Mouse (Mus musculus) kidney, postnatal 25 days (tissue): ENCODE measurements around the gene Ubxn6.
"Not testable (repeated sequence)": the region's sequence is repeated elsewhere in the genome, so short reads cannot be mapped to it uniquely, and the experiment has no call there.

ENCODE experiments used
- DNase-seq, 2 experiments: peaks; one replicate each; pipeline ENCODE4 v3.0.0; 2021; ENCODE audit warnings: mixed read lengths in 2 of 2

The Ubxn6 gene

DNA sequence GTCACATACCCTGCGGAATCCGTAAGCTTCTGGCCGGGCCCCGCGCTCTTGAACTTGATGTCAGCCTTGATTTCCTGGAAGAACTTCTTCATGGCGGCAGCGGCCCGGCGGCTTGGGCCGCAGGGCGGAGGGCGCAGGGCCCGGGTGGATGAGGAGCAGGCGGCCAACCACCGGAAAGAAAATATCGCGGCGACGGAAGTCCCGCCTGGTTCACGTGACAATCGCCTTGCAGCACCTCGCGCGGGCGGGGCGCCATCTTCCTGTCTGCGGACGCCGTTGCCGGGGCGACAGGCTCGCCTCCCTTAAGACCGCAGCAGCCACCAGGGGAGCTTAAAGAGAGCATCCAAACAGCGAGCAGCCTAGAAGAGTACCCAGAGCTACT lies at the start of gene Ubxn6:
Gene Ubxn6, minus strand, starts transcription at position 202 of the 382 bp plus-strand sequence.
- DNase-seq, result peak; percentile 99

GRCm38 (mm10) chr17:56123681-56124340 lies 49.0 kb upstream of the Ubxn6 start:
- DNase-seq, result no peak

DNA sequence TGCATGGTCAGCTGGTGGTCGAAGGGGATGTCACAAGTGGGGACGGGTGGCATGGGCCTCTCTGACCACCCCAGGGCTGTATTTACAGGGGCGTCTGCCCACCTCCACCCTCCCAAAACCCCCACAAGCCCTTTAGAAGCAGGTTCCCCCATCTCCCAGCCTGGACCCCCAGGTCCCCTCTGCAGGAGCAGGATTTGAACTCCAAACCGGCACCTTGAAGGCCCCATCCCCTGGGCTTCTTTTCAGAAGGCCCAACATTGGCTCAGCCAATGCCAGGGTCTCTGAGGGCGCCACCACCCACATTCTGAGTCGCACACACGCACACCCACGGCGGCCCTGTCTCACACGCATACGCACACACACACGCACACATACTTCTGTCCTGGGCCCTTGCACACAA lies 48.3 kb upstream of the Ubxn6 start:
- DNase-seq, result no peak

DNA sequence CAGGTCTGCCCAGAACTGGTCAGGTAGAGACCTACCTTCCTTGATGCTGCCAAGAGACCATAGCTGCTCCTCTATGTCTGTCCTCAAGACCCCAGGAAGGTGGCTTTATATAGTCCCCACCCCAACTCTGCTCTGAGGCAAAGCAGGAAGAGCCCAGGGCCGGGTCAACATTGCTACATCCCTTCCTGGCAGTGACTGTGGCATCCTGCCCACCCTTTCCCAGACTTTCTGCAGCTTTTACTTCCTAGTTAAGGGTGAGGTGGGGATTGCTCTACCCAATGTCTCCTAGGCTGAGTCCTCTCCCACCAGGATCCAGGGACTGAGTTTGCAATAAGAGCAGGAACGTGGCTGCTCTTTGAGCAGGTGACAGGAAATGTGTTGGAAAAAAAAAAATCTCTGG lies 47.0 kb upstream of the Ubxn6 start, which contains the start of gene Lrg1:
Gene Lrg1, minus strand, starts transcription at position 176 of the 400 bp plus-strand sequence.
- DNase-seq, result no peak

DNA sequence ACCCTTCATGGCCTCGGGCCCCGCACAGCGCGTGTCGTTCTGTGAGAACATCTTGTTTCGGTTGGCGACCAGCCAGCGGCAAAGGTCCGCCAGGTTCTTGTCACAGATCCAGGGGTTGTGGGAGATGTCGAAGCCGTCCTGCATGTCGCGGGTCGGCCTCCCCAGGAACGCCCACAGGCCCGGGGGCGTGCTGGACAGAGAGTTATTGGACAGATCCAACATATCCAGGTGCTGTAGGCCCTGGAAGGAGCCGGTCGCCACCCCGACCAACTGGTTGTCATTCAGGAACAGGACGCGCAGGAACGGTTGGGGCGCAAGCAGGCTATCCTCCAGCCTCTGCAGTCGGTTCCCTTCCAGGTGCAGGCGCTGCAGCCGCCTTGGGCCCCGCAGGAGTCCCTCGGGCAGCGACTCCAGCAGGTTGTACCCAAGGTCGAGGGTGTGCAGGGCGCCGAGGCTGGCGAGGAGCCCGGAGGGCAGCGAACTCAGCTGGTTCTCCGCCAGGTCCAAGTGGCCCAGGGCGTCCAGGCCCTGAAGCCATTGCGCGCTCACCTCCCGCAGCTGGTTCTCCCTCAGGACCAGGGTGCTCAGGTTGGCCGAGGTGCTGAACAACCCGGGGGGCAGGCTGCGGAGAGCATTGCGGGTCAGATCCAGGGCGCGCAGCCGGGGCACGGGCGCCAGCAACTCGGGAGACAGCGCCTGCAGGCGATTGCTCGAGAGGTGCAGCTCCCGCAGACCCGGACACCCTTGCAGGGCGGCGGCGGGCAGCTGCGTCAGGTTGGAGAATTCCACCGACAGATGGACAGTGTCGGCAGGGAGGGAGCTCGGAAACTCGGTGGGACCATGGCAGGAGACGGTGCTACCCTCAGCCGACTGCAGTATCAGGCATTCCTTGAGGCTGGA lies 45.4 kb upstream of the Ubxn6 start:
- DNase-seq, result peak; percentile 83 to 93

DNA sequence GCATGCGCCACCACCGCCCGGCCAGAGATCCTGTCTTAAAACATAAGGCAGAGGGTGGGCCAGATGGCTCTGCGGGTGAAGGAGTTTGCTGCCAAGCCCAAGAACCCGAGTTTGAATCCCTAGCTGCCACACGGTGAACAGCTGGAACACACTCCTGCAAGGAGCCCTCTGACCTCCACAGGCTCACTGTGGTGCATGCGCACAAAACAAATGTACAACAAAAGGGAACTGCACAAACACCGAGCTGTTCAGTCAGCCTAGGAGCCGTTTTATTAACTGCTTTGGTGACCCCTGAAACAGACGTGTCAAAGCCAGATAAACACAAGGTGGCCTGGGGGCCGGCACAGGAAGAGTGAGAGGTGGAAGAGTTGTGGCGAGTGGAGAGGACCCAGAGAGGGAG lies 44.6 kb upstream of the Ubxn6 start:
- DNase-seq, result no peak

DNA sequence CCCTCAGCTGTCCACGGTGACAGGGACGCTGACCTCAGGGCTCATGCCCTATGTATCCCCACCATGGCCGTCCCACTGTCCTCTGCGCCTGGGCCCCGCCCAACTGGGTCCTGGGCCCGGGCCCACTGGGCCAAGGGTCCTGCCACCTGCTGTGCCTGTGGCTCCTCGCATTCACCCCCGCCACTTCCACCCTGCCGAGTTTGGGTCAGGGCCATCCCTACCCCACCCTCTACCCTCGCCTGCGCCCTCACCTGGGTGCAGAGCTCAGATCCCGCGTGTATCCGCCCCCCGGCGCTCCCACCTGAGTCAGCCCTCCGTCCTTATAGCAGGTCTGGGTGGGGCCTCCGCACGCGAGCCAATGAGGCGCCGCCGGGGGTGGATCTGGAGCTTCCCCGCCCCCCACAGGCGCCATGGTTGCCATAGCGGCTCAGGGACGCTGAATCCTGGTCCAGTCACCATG lies 42.5 kb upstream of the Ubxn6 start, which contains the start of gene Plin5:
Gene Plin5, minus strand, starts transcription at position 346 of the 460 bp plus-strand sequence.
- DNase-seq, result peak; percentile 85 to 94

DNA sequence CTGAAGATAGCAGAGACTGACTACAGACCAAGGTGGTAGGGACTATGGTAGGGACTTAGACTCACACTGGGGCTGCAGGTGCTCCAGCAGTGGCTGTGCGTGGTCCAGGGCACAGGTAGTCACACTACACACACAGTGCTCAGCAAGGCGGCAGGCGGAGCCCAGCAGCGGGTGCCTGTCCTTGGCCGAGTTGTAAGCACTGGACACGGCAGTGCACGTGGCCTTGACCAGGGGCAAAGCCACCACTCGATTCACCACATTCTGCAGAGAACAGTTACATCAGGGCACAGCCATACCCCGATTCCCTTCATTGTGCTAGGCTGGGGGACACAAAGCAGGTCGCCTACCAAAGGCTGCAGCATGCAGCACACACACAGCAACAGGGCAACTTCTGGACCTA lies 41.4 kb upstream of the Ubxn6 start:
- DNase-seq, result no peak

DNA sequence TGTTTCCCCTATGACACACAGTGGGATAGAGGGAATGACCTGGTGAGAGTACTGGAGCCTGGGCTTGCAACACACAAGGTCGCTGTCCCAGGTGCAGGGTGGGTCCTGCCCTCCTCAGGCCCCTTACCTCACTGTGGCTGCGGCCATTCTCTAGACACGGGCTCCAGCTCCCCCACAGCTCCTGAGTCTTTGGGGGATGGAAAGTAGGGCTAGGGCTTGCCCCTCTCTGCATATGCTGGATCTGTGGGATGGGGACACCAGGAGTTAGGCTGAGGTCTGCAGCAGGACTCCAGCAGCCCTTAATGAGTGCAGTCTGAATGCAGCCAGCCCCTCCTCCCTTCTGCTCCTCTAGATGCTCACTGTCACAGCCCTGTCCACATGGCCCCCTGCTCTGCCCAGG lies 37.9 kb upstream of the Ubxn6 start:
- no peak for DNase-seq

- peak; percentile 72 to 79 for DNase-seq
Measured at GRCm38 (mm10) chr17:56111864-56112263, 37.0 kb upstream of the Ubxn6 start.

GRCm38 (mm10) chr17:56111021-56111420 lies 36.2 kb upstream of the Ubxn6 start:
- peak in 1 of 2 experiments; percentile 42 for DNase-seq

GRCm38 (mm10) chr17:56110571-56110970 lies 35.7 kb upstream of the Ubxn6 start:
- peak in 1 of 2 experiments; percentile 51 for DNase-seq

GRCm38 (mm10) chr17:56109219-56110051 lies 34.6 kb upstream of the Ubxn6 start, which contains the start of gene Plin4:
Gene Plin4, minus strand, starts transcription at chr17:56109803.
- DNase-seq, result peak in 1 of 2 experiments; percentile 70

- DNase-seq, result peak in 1 of 2 experiments; percentile 77
Measured at GRCm38 (mm10) chr17:56108334-56109044, 33.7 kb upstream of the Ubxn6 start.

DNA sequence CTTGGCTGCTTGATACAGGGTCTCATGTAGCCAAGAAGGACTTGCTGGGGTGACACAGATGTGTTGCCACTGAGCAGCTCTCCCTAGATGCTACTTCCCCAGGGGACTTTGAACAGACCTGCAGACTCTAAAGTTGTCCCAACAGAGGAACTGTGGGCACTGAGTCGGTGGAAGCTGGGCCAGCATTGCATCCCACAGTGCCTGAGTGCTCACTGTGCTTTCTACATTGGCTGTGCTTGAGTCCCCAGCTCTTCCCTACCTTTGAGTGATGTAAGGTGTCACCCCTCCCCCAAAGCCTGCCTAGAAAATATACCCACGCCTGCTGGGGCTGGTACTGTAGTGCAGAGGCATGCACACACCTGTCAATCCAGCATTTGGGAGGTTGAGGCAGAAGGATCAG lies 32.9 kb upstream of the Ubxn6 start:
- DNase-seq, result no peak

- peak in 1 of 2 experiments; percentile 39 for DNase-seq
Measured at GRCm38 (mm10) chr17:56106981-56107380, 32.2 kb upstream of the Ubxn6 start.

GRCm38 (mm10) chr17:56106436-56106835 lies 31.6 kb upstream of the Ubxn6 start:
- not testable (repeated sequence) for DNase-seq

DNA sequence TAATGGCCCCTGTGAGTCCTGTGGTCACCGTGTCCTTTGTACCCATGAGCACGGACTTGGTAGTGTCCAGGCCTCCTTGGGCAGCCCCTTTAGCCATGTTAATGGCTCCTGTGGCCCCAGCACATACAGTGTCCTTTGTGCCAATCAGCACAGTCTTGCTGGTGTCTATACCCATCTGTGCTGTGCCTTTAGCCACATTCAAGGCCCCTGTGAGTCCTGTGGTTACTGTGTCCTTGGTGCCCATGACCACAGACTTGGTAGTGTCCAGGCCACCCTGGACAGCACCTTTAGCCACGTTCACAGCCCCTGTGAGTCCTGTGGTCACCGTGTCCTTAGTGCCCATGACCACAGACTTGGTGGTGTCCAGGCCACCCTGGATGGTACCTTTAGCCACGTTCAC lies 30.0 kb upstream of the Ubxn6 start:
- DNase-seq, result not testable (repeated sequence)

DNA sequence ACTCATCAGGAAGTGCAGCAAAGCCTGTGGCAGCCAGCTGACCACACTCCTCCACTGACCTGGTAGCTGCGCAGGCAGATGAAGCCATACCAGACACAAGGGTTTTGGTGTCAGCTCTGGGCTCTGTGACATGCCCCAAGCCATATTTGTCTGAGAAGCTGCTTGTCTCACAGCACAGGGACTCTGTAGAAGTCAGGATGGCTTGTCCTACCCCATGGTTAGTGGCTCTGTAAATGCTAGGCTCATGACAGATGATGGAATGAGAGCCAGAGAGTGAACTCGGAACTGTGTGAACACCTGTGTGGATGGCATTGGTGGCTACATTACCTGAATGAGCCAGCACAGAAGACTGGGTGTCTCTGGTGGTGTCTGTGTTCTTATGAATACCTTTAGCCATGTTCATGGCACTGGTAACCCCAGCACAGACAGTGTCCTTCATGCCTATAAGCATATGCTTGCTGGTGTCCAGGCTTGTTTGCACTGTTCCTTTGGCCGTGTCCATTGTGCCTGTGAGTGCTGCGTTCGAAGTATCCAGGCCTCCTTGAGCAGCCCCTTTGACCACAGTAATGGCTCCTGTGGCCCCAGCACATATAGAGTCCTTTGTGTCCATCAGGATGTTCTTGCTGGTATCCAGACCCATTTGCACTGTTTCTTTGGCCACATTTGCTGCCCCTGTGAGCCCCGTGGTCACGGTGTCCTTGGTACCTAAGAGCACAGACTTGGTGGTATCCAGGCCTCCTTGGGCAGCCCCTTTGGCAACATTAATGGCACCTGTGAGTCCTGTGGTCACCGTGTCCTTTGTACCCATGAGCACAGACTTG lies 28.8 kb upstream of the Ubxn6 start:
- DNase-seq, result no peak

DNA sequence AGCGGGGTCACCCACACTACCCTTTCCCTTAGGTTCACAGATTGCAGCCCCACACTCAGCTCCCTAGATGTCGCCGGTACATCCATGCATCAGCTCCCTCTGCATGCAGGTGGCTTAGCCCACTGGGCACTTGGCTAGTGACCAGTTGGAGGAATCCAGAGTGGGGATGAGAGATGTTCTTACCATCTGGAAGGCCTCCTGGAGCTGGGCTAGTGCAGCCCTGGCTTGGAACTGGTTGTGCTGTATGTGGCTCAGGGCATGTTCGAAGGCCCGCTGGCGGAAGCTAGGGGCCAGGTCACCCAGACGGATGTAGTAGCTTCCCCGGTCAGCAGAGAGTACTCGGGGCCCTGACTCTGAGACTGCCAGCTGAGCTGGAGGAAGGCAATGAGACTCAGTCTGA lies 28.1 kb upstream of the Ubxn6 start:
- DNase-seq, result no peak

DNA sequence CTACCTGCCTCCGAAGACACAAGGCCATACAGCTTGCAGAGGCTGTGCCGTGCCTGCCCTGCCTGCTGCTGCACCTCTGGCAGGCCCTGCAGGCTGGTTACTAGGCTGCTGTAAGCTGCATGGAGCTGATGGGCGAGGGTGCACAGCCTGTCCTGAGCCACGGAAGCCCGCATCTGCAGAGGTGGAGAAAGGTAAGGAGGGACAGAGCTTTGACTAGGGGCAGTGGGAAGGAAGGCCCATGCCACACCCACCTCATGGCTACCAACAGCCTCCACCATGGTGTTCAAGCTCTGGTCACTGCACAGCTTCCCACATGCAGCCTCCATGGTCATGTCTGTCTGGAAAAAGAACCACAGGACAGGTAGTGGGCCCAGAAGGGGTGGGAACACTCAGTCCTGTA lies 27.3 kb upstream of the Ubxn6 start:
- no peak for DNase-seq
